Mouse (Mus musculus): Measurements from ENCODE around the gene Rps27rt. TPM values are rescaled to one million over a fixed set of nuclear protein-coding genes. Genes with fewer than 3 reads are reported as not detected.

Rps27rt gene
- polyA plus RNA-seq, 1 experiment from 2014 or later = 184 TPM

DNA sequence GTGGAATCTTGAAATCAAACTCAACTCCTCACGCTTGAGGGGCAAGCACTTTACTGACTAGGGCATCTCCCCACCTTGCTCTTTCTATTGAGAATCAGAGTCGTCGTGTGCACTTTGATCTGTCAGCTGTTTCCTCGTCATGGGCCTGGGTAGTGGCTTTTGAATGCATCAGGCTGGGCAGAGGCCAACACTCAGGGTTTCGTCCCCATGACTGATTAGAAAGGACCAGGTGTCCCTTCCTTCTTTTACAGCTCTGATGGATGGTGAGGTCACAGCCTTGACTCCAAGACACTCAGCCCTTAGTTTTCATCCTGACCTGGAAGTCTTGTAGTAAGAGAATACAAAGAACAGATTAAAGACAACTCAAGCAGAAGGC lies 17.2 kb upstream of the Rps27rt start:
- Histone ChIP-seq H3K4me2 (no peak overlapping the region), H3K27me3 (no peaks in the 10 kb centered on the region), H3K9me3 (replicated peaks) (no peaks in the 10 kb centered on the region), H3K36me3 (replicated peaks) (no peaks in the 10 kb centered on the region), H3K4me3 (replicated peaks) (no peak overlapping the region), H3K9ac (no peak overlapping the region), H3K27ac (replicated peaks) (no peak overlapping the region), H3K4me1 (replicated peaks) (no peaks in the 10 kb centered on the region)
- no peak for ATAC-seq (ENCODE audit: insufficient read depth)
- 63% methylated on average over 5 of the region's 5 CpGs for WGBS (ENCODE audit: insufficient replicate concordance)

DNA sequence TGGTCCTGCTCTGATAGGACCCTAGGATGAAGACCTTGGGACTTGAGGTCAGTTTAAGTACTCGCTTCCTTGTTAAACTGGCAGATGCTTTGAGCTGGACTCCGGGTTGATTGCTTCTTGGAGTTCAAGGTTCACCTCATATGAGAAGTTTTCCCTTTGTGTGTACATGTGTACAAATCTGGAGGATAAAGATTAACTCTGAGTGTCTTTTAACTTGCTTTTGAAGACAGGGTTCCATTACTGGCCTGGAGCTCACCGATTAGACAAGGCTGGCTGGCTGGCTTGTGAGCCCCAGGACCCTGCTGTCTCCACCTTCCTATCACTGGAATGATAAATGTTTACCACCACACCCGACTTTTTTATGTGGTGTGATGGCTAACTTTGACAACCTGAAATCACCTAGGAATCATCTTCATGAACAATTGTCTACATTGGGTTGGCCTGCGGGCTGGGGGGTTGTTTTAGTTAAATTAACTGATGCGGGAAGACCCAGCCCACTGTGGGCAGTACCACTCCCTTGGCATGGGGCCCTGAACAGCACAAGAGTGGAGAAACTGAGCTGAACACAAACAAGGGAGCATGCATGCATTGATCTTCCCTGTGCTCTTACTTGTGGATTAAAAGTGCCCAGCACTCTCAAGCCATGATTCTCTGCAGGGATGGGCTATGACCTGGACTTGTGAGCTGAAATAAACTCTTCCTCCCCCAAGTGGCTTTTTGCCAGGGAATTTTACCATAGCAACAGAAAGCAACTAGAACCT lies 16.7 kb upstream of the Rps27rt start:
- H3K36me3 ChIP-seq (replicated peaks) = no peaks in the 10 kb centered on the region
- no peak overlapping the region for H3K9ac ChIP-seq
- H3K4me2 ChIP-seq = no peak overlapping the region
- ATAC-seq (ENCODE audit: insufficient read depth) = no peak
- WGBS (ENCODE audit: insufficient replicate concordance) = 60% methylated on average over 6 of the region's 6 CpGs
- H3K4me3 ChIP-seq (replicated peaks) = no peak overlapping the region
- H3K4me1 ChIP-seq (replicated peaks) = no peaks in the 10 kb centered on the region
- H3K27me3 ChIP-seq = no peaks in the 10 kb centered on the region
- no peaks in the 10 kb centered on the region for H3K9me3 ChIP-seq (replicated peaks)
- no peak overlapping the region for H3K27ac ChIP-seq (replicated peaks)

DNA sequence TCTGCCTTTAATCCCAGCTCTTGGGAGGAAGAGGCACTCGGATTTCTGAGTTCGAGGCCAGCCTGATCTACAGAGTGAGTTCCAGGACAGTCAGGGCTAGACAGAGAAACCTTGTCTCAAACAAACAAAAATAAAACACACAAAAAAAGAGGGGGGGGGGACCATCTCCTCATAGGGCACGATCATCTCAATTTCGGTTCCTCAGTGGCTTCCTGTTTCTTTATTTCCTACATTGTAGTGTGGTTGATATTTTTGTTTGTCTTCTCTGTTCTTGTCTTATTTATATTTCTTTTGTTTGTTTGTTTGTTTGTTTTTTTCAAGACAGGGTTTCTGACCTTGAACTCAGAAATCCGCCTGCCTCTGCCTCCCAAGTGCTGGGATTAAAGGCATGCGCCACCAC lies 13.9 kb upstream of the Rps27rt start:
- no peaks in the 10 kb centered on the region for H3K27me3 ChIP-seq
- H3K9me3 ChIP-seq (replicated peaks) = 0 out of 2 replicates have a peak, but pooled peaks cover 3% of the 10 kb centered on the region
- no peak overlapping the region for H3K27ac ChIP-seq (replicated peaks)
- H3K9ac ChIP-seq = no peak overlapping the region
- no peaks in the 10 kb centered on the region for H3K36me3 ChIP-seq (replicated peaks)
- no peak overlapping the region for H3K4me3 ChIP-seq (replicated peaks)
- no peak for ATAC-seq (ENCODE audit: insufficient read depth)
- H3K4me2 ChIP-seq = no peak overlapping the region
- H3K4me1 ChIP-seq (replicated peaks) = no peaks in the 10 kb centered on the region
- 69% methylated on average over 6 of the region's 6 CpGs for WGBS (ENCODE audit: insufficient replicate concordance)

DNA sequence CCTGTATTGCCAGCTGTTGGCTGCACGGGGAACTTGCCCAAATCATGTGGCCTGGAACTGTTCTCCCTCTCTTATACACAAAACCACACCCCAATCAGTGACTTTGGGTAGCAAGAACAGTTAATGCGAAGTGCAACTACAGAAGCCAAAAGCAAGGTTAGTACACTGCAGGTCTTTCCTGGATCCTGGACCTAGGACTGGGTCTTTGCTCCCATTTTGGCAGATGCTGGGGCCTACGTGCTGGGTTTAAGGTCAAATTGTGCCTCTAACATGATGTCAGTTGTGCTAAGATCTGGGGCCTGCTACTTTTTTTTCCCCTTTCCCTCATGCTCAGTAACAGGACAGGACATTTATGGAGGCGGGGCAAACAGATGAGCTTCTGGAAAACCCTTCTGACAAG lies 13.2 kb upstream of the Rps27rt start:
- no peaks in the 10 kb centered on the region for H3K27me3 ChIP-seq
- WGBS (ENCODE audit: insufficient replicate concordance) = 70% methylated on average over 4 of the region's 4 CpGs
- no peaks in the 10 kb centered on the region for H3K4me1 ChIP-seq (replicated peaks)
- H3K36me3 ChIP-seq (replicated peaks) = no peaks in the 10 kb centered on the region
- 0 out of 2 replicates have a peak, but pooled peaks cover 3% of the 10 kb centered on the region for H3K9me3 ChIP-seq (replicated peaks)
- ATAC-seq (ENCODE audit: insufficient read depth) = no peak
- no peak overlapping the region for H3K4me3 ChIP-seq (replicated peaks)
- H3K9ac ChIP-seq = no peak overlapping the region
- H3K4me2 ChIP-seq = no peak overlapping the region
- no peak overlapping the region for H3K27ac ChIP-seq (replicated peaks)

DNA sequence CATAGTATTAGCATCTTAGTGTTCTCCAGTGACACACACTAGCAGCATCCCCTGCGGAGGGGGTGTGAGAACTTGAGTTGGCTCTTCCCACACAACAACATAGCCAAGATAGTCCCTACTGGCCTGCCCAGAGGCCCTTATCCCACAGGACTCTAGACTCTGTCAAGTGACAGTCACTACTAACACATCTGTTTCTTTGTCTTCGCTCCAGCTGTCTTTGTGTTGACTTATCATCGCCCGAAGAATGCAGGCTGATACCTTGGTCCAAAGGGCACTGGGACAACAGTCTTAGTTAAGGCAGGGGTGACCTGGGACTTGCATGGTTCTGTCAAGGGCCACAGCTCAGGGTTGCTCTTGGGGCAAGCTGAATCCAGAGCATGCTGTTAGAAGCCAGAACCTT lies 12.7 kb upstream of the Rps27rt start:
- Histone ChIP-seq H3K4me1 (replicated peaks) (no peaks in the 10 kb centered on the region), H3K4me3 (replicated peaks) (no peak overlapping the region), H3K9ac (no peak overlapping the region), H3K27ac (replicated peaks) (no peak overlapping the region), H3K4me2 (no peak overlapping the region), H3K36me3 (replicated peaks) (no peaks in the 10 kb centered on the region), H3K9me3 (replicated peaks) (0 out of 2 replicates have a peak, but pooled peaks cover 3% of the 10 kb centered on the region), H3K27me3 (no peaks in the 10 kb centered on the region)
- WGBS (ENCODE audit: insufficient replicate concordance) = 68% methylated on average over 4 of the region's 4 CpGs
- ATAC-seq (ENCODE audit: insufficient read depth) = no peak

DNA sequence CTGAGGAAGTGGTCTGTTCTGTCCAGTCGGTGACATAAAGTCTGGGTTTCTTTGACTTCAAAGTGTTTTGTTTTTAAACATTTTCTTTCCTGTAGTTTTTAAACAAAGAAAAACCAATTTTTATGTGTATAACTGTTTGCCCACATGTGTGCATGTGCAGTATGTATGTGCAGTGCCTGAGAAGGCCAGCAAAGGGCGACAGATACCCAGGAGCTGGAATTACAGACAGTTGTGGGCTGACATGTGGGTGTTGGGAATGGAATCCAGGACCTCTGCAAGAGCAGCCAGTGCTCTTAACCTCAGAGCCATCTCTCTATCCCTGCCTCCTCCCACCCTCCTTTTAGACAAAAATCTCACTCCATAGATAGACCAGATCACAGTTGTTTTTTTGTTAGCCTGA lies 10.0 kb upstream of the Rps27rt start:
- Histone ChIP-seq H3K36me3 (replicated peaks) (no peaks in the 10 kb centered on the region), H3K9me3 (replicated peaks) (0 out of 2 replicates have a peak, but pooled peaks cover 3% of the 10 kb centered on the region), H3K4me1 (replicated peaks) (no peaks in the 10 kb centered on the region), H3K27me3 (no peaks in the 10 kb centered on the region), H3K9ac (no peak overlapping the region), H3K27ac (replicated peaks) (no peak overlapping the region), H3K4me3 (replicated peaks) (no peak overlapping the region), H3K4me2 (no peak overlapping the region)
- no peak for ATAC-seq (ENCODE audit: insufficient read depth)
- 67% methylated on average over 2 of the region's 2 CpGs for WGBS (ENCODE audit: insufficient replicate concordance)

DNA sequence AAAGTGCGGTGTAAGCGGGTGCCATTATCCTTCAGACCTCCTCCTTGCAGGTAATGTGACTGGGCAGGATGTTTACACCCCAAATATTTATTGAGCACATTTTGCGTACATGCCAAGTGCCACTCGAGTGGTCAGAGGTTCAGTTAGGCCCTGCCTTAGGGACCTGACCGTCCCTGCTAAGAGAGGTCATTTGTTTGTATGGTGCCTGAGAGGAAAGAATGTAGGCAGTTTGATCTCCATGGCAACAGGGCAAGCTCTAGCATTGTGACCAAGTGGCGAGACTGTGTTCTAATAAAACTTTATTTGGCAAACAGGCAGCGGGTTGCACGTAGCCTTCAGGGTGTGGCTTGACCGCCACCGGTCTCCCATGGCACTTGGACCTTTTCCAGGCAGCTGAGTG lies 7.9 kb upstream of the Rps27rt start:
- no peaks in the 10 kb centered on the region for H3K36me3 ChIP-seq (replicated peaks)

DNA sequence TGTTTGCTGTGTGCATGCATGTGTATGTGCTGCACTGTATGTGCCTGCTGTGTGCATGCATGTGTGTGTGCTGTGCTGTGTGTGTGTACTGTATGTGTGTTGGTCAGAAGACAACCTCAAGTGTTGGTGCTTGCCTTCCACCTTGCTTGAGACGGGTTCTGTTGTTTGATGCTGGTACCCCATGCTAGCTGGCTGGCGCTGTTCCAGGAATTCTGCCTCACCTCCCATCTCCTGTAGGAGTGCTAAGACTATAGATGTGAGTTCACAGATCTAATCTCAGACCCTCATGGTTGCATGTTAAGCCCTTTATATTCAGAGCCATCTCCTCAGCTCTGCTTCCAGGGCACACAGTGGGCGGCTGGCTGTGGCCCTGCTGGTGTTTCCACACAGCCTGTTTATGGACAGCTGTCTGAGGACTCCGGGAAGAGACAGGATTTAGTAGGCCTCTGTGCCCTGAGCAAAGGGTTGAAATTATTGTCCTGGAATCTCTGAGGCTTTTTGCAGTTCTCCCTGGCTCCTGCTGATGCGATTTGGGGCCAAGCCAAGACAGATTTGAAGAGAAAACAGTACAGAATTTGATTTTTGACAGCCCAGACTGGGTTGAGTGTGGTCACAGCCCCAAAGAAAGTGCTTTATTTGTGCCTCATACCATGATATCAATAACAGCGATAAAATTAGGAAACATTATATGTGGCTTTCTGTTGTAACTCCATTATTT lies 6.2 kb upstream of the Rps27rt start:
- Histone ChIP-seq H3K27ac (replicated peaks) (no peak overlapping the region), H3K9ac (no peak overlapping the region)
- WGBS (ENCODE audit: insufficient replicate concordance) = 65% methylated on average over 6 of the region's 6 CpGs

More for the DNA sequence above, 7.9 kb upstream of the Rps27rt start:
- no peak overlapping the region for H3K4me2 ChIP-seq
- no peak overlapping the region for H3K4me3 ChIP-seq (replicated peaks)
- no peak overlapping the region for H3K27ac ChIP-seq (replicated peaks)
- no peak for ATAC-seq (ENCODE audit: insufficient read depth)
- no peaks in the 10 kb centered on the region for H3K4me1 ChIP-seq (replicated peaks)
- H3K27me3 ChIP-seq = no peaks in the 10 kb centered on the region
- 65% methylated on average over 10 of the region's 10 CpGs for WGBS (ENCODE audit: insufficient replicate concordance)
- no peak overlapping the region for H3K9ac ChIP-seq
- H3K9me3 ChIP-seq (replicated peaks) = 0 out of 2 replicates have a peak, but pooled peaks cover 3% of the 10 kb centered on the region

DNA sequence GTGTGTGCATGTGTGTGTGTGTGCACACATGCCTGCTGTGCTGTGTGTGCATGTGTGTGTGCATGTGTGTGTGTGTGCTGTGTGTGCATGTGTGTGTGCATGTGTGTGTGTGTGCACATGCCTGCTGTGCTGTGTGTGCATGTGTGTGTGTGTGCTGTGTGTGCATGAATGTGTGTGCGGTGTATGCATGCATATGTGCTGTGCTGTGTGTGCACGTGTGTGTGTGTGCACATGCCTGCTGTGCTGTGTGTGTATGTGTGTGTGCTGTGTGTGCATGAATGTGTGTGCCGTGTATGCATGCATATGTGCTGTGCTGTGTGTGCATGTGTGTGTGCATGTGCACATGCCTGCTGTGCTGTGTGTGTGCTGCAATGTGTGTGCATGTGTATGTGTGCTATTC lies 5.5 kb upstream of the Rps27rt start:
- no peaks in the 10 kb centered on the region for H3K4me1 ChIP-seq (replicated peaks)
- 0 out of 2 replicates have a peak, but pooled peaks cover 2% of the 10 kb centered on the region for H3K9me3 ChIP-seq (replicated peaks)
- no peak overlapping the region for H3K27ac ChIP-seq (replicated peaks)
- H3K4me2 ChIP-seq = no peak overlapping the region
- no peaks in the 10 kb centered on the region for H3K36me3 ChIP-seq (replicated peaks)
- no peaks in the 10 kb centered on the region for H3K27me3 ChIP-seq
- no peak overlapping the region for H3K4me3 ChIP-seq (replicated peaks)
- H3K9ac ChIP-seq = no peak overlapping the region
- 71% methylated on average over 3 of the region's 3 CpGs for WGBS (ENCODE audit: insufficient replicate concordance)
- ATAC-seq (ENCODE audit: insufficient read depth) = no peak

More for the DNA sequence above, 6.2 kb upstream of the Rps27rt start:
- Histone ChIP-seq H3K36me3 (replicated peaks) (no peaks in the 10 kb centered on the region), H3K4me1 (replicated peaks) (no peaks in the 10 kb centered on the region), H3K4me3 (replicated peaks) (no peak overlapping the region), H3K9me3 (replicated peaks) (0 out of 2 replicates have a peak, but pooled peaks cover 3% of the 10 kb centered on the region), H3K4me2 (no peak overlapping the region), H3K27me3 (no peaks in the 10 kb centered on the region)
- ATAC-seq (ENCODE audit: insufficient read depth) = no peak

DNA sequence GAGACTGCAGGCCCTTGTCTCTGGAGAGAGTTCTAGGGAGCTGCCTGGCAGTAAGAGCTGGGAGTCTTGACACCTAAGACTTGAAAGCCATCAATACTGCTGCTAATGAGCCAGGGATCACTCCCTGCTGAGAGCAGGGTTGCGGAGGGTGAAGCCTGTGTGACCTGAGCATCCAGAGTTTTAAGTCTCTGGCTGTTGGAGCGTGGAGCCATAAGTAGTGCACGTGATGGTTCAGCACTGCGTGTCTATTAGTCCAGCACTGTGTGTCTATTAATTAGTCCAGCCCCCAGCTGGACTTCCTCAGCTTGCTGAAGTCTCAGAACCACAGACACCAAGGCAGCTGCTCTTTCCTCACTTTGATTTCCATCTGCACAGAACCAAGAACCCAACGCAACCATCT lies 3.8 kb upstream of the Rps27rt start:
- H3K36me3 ChIP-seq (replicated peaks) = no peaks in the 10 kb centered on the region
- H3K4me3 ChIP-seq (replicated peaks) = no peak overlapping the region
- 81% methylated on average over 5 of the region's 5 CpGs for WGBS (ENCODE audit: insufficient replicate concordance)

DNA sequence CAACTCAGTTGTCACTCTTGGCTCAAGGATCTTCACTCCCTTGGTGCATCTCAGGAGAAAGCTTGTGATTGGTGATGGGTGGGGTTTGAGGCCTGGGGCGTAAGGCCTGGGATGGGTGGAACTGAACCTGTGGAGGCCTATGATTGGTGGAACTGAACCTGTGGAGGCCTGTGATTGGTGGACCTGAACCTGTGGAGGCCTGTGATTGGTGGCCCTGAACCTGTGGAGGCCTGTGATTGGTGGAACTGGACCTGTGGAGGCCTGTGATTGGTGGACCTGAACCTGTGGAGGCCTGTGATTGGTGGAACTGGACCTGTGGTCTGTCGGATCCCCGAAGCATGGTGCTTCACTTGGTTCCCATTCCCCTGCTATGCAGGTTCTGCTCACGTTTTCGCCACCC lies 3.2 kb upstream of the Rps27rt start:
- Histone ChIP-seq H3K27me3 (peaks cover 8% of the 10 kb centered on the region), H3K27ac (replicated peaks) (no peak overlapping the region), H3K4me1 (replicated peaks) (no peaks in the 10 kb centered on the region), H3K4me2 (no peak overlapping the region), H3K9me3 (replicated peaks) (no peaks in the 10 kb centered on the region), H3K4me3 (replicated peaks) (no peak overlapping the region), H3K36me3 (replicated peaks) (no peaks in the 10 kb centered on the region), H3K9ac (no peak overlapping the region)
- WGBS (ENCODE audit: insufficient replicate concordance) = 81% methylated on average over 5 of the region's 5 CpGs
- ATAC-seq (ENCODE audit: insufficient read depth) = no peak

More for the DNA sequence above, 3.8 kb upstream of the Rps27rt start:
- no peak for ATAC-seq (ENCODE audit: insufficient read depth)
- Histone ChIP-seq H3K9me3 (replicated peaks) (no peaks in the 10 kb centered on the region), H3K27ac (replicated peaks) (no peak overlapping the region), H3K9ac (no peak overlapping the region), H3K4me2 (no peak overlapping the region), H3K4me1 (replicated peaks) (no peaks in the 10 kb centered on the region), H3K27me3 (peaks cover 2% of the 10 kb centered on the region; the same call in 1 of the 2 replicates)

Data from liver, embryonic 15.5 days (tissue).